Mouse (Mus musculus) heart, embryonic 13.5 days (tissue): ENCODE results near the gene Acsbg1. TPM values are rescaled to one million over a fixed set of nuclear protein-coding genes. Genes with fewer than 3 reads are reported as not detected.

Source experiments
- ATAC-seq: fragments of 200-750 bp; cut with Nextera tagmentation; 2 replicates; pipeline ENCODE4 v1.8.0; 2017; ENCODE audit warnings: moderate TSS enrichment; ENCODE audit not compliant: insufficient number of reproducible peaks, low FRiP score, low TSS enrichment; ENCODE audit errors: extremely low read depth
- H3K27ac ChIP-seq: fragments of 300-500 bp; sonication (generic); replicated peaks from 2 replicates; pipeline ENCODE4 v1.5.1; 2015; ENCODE audit warnings: moderate library complexity, mild to moderate bottlenecking, inconsistent platforms
- H3K27me3 ChIP-seq: fragments of 300-500 bp; sonication (generic); replicated peaks from 2 replicates; pipeline ENCODE4 v1.6.1; 2015; ENCODE audit warnings: mild to moderate bottlenecking, inconsistent platforms
- H3K36me3 ChIP-seq: fragments of 300-500 bp; sonication (generic); 2 replicates; pipeline ENCODE4 v1.6.1; 2015; ENCODE audit warnings: mild to moderate bottlenecking, inconsistent platforms
- H3K4me1 ChIP-seq: fragments of 300-500 bp; sonication (generic); 2 replicates; pipeline ENCODE4 v1.6.1; 2015; ENCODE audit warnings: inconsistent platforms
- H3K4me2 ChIP-seq: fragments of 300-500 bp; sonication (generic); 2 replicates; pipeline ENCODE4 v1.6.1; 2015; ENCODE audit warnings: inconsistent platforms, mild to moderate bottlenecking, moderate library complexity
- H3K4me3 ChIP-seq: fragments of 300-500 bp; sonication (generic); 2 replicates; pipeline ENCODE4 v1.5.1; 2015; ENCODE audit warnings: moderate library complexity, mild to moderate bottlenecking, inconsistent platforms
- H3K9ac ChIP-seq: fragments of 300-500 bp; sonication (generic); 2 replicates; pipeline ENCODE4 v1.6.1; 2015; ENCODE audit warnings: inconsistent platforms, mild to moderate bottlenecking, moderate library complexity
- H3K9me3 ChIP-seq: fragments of 300-500 bp; sonication (generic); 2 replicates; pipeline ENCODE4 v1.6.1; 2016; ENCODE audit warnings: inconsistent platforms
- WGBS: fragments of 180-500 bp; shearing (Covaris S2); methylation state at CpG from one replicate; pipeline ENCODE4 v1.1.7; 2015; ENCODE audit warnings: mixed read lengths; 5-methylcytosine and 5-hydroxymethylcytosine counted together
- microRNA-seq: library from miRNA; unstranded; fragments of <30 nt; microRNA quantifications from one replicate; pipeline ENCODE4, GENCODE M21; 2016
- polyA plus RNA-seq: library from polyadenylated mRNA; unstranded; fragments of >200 nt; fragmentation: Nextera tagmentation; extraction: Ambion mirVana; gene quantifications from 2 replicates; pipeline ENCODE4 v1.2.1, GENCODE M21; 2015

Gene Acsbg1
- polyA plus RNA-seq, 1 experiment from 2014 or later, result 0.09 TPM

GRCm38 (mm10) chr9:54583712-54584111 lies 78.0 kb downstream of the Acsbg1 start:
- Histone ChIP-seq H3K9me3 (no peaks in the 10 kb centered on the region), H3K36me3 (peaks cover 2% of the 10 kb centered on the region), H3K4me2 (no peak overlapping the region), H3K4me3 (no peak overlapping the region), H3K4me1 (peaks cover 21% of the 10 kb centered on the region), H3K9ac (no peak overlapping the region), H3K27ac (no peak overlapping the region), H3K27me3 (no peaks in the 10 kb centered on the region)
- WGBS, result 14% methylated on average over 1 of the region's 1 CpGs
- ATAC-seq, result no peak

- H3K4me2 ChIP-seq, result no peak overlapping the region
- H3K27ac ChIP-seq, result no peak overlapping the region
- ATAC-seq, result no peak
- H3K9me3 ChIP-seq, result no peaks in the 10 kb centered on the region
- no peaks in the 10 kb centered on the region for H3K4me1 ChIP-seq
- no peak overlapping the region for H3K4me3 ChIP-seq
- H3K36me3 ChIP-seq, result no peaks in the 10 kb centered on the region
- 69% methylated on average over 9 of the region's 9 CpGs for WGBS
- no peaks in the 10 kb centered on the region for H3K27me3 ChIP-seq
- no peak overlapping the region for H3K9ac ChIP-seq
Observed at GRCm38 (mm10) chr9:54571130-54571839, 90.4 kb downstream of the Acsbg1 start.

- WGBS, result 33% methylated on average over 2 of the region's 2 CpGs
- no peaks in the 10 kb centered on the region for H3K4me1 ChIP-seq
- no peaks in the 10 kb centered on the region for H3K27me3 ChIP-seq
- no peaks in the 10 kb centered on the region for H3K36me3 ChIP-seq
- no peak overlapping the region for H3K27ac ChIP-seq
- no peak for ATAC-seq
- H3K9me3 ChIP-seq, result no peaks in the 10 kb centered on the region
- H3K9ac ChIP-seq, result no peak overlapping the region
- H3K4me2 ChIP-seq, result no peak overlapping the region
- no peak overlapping the region for H3K4me3 ChIP-seq
Observed at GRCm38 (mm10) chr9:54568732-54569131, 92.9 kb downstream of the Acsbg1 start.

- no peak for ATAC-seq
- Histone ChIP-seq H3K9me3 (no peaks in the 10 kb centered on the region), H3K9ac (no peak overlapping the region), H3K36me3 (no peaks in the 10 kb centered on the region), H3K4me2 (no peak overlapping the region), H3K4me1 (no peaks in the 10 kb centered on the region), H3K4me3 (no peak overlapping the region), H3K27me3 (no peaks in the 10 kb centered on the region), H3K27ac (no peak overlapping the region)
- WGBS, result 47% methylated on average over 4 of the region's 4 CpGs
Observed at GRCm38 (mm10) chr9:54566958-54567357, 94.7 kb downstream of the Acsbg1 start.

GRCm38 (mm10) chr9:54560831-54561601 lies 100.7 kb downstream of the Acsbg1 start:
- Histone ChIP-seq H3K27me3 (peaks cover 16% of the 10 kb centered on the region), H3K4me3 (no peak overlapping the region), H3K4me2 (no peak overlapping the region), H3K36me3 (no peaks in the 10 kb centered on the region), H3K27ac (no peak overlapping the region), H3K9ac (no peak overlapping the region), H3K4me1 (peaks cover 11% of the 10 kb centered on the region), H3K9me3 (no peaks in the 10 kb centered on the region)
- WGBS, result 82% methylated on average over 8 of the region's 8 CpGs
- no peak for ATAC-seq

- Histone ChIP-seq H3K4me1 (peaks cover 11% of the 10 kb centered on the region), H3K27ac (no peak within 1 kb of the TSS), H3K4me3 (peak within 1 kb of the TSS; percentile 65), H3K9me3 (no peaks in the 10 kb centered on the region), H3K4me2 (peak within 1 kb of the TSS; percentile 95), H3K27me3 (peaks cover 16% of the 10 kb centered on the region), H3K36me3 (no peaks in the 10 kb centered on the region), H3K9ac (peak within 1 kb of the TSS; percentile 78)
- WGBS, result 2% methylated on average over 48 of the region's 54 CpGs
- peak; percentile 90 for ATAC-seq
Observed at GRCm38 (mm10) chr9:54559771-54560471, 101.7 kb downstream of the Acsbg1 start, which contains the start of gene Cib2. Cib2 (minus strand) TSS chr9:54560218.

GRCm38 (mm10) chr9:54558731-54559130 lies 102.9 kb downstream of the Acsbg1 start:
- WGBS, result 72% methylated on average over 8 of the region's 8 CpGs
- Histone ChIP-seq H3K9me3 (no peaks in the 10 kb centered on the region), H3K27ac (no peak overlapping the region), H3K4me3 (no peak overlapping the region), H3K27me3 (peaks cover 19% of the 10 kb centered on the region), H3K4me2 (no peak overlapping the region), H3K9ac (no peak overlapping the region), H3K36me3 (no peaks in the 10 kb centered on the region), H3K4me1 (peaks cover 11% of the 10 kb centered on the region)
- no peak for ATAC-seq

GRCm38 (mm10) chr9:54555044-54555443 lies 106.6 kb downstream of the Acsbg1 start:
- peaks cover 7% of the 10 kb centered on the region for H3K4me1 ChIP-seq
- 67% methylated on average over 2 of the region's 2 CpGs for WGBS
- H3K27ac ChIP-seq, result no peak overlapping the region
- no peak overlapping the region for H3K4me3 ChIP-seq
- H3K9ac ChIP-seq, result no peak overlapping the region
- no peaks in the 10 kb centered on the region for H3K36me3 ChIP-seq
- H3K9me3 ChIP-seq, result no peaks in the 10 kb centered on the region
- no peak for ATAC-seq
- no peak overlapping the region for H3K4me2 ChIP-seq
- H3K27me3 ChIP-seq, result peaks cover 19% of the 10 kb centered on the region

Small RNA genes lying within 50 kb of the gene (microRNA-seq; reads per million reads assigned to microRNA genes)
- gene Mir5710, result not detected

Other genes starting within 250 kb of the Acsbg1 start
- 5.1 and 5.6 TPM in 2 replicates for gene Dmxl2, start 160.2 kb downstream of the Acsbg1 start, polyA plus RNA-seq
- not detected in 2 replicates for gene Sh2d7, start 122.9 kb downstream of the Acsbg1 start, polyA plus RNA-seq
- 5.3 and 5.5 TPM in 2 replicates for gene Cib2, start 101.7 kb downstream of the Acsbg1 start, polyA plus RNA-seq
- gene Idh3a, start 75.5 kb downstream of the Acsbg1 start, polyA plus RNA-seq, result 376 and 418 TPM in 2 replicates
- 23.2 and 27.2 TPM in 2 replicates for gene Dnaja4, start 37.0 kb upstream of the Acsbg1 start, polyA plus RNA-seq
- gene Wdr61, start 72.6 kb upstream of the Acsbg1 start, polyA plus RNA-seq, result 91.9 and 102 TPM in 2 replicates
- gene Crabp1, start 102.9 kb upstream of the Acsbg1 start, polyA plus RNA-seq, result 17.6 and 19.7 TPM in 2 replicates
- gene Ireb2, start 201.9 kb upstream of the Acsbg1 start, polyA plus RNA-seq, result 19.0 and 19.7 TPM in 2 replicates